Mouse (Mus musculus) bone marrow, adult 2 months (tissue): Measurements from ENCODE around the gene Mycl.

Experiments used
- CTCF ChIP-seq: fragments of 200-500 bp; IDR thresholded peaks from 2 replicates; pipeline ENCODE4 v1.5.1; 2011; ENCODE audit warnings: low read length, control low read depth; ENCODE audit not compliant: control insufficient read depth, insufficient read depth
- POLR2A ChIP-seq: fragments of 200-500 bp; IDR thresholded peaks from 2 replicates; pipeline ENCODE4 v1.6.1; 2011; ENCODE audit warnings: low read depth, mild to moderate bottlenecking, control low read depth, low read length, borderline replicate concordance; ENCODE audit not compliant: control insufficient read depth

DNA sequence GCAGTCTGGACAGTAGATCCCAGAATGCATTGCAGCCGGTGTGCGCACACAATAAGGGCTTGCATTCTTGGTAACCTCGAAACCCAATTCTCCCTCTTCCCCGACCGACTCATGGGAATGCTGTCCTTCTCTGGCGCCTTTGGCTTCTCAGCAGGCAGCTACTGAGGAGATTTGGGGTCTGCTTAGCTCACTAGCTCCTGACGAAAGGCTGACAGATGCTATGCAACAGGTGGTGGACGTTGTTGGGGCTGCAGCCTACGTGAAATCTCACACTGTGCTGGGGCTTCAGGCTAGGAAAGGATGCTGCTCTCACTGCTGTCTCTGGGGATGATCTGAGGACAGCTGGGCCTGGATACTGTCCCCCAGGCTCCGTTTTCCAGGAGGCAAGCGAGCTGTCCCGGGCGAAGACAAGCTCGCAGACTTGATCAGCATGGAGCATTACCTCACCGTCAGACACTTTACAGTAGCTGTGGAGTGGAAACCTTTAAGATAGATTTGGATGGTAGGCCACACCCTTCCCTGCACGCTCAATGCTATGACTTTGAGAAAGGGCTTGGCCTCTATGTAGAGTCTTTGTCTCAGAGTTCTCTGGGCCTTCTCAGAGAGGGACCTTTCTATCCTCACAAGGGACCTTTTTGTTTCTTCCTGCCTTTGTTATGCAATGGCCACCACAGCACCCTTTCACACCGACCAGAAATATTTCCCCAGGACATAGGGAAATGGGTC is 5.3 kb downstream of the Mycl start:
- TF ChIP-seq POLR2A (no peak), CTCF (no peak)
